12 mouse cellular contexts compared by ENCODE assay signal in the genomic region with DNA sequence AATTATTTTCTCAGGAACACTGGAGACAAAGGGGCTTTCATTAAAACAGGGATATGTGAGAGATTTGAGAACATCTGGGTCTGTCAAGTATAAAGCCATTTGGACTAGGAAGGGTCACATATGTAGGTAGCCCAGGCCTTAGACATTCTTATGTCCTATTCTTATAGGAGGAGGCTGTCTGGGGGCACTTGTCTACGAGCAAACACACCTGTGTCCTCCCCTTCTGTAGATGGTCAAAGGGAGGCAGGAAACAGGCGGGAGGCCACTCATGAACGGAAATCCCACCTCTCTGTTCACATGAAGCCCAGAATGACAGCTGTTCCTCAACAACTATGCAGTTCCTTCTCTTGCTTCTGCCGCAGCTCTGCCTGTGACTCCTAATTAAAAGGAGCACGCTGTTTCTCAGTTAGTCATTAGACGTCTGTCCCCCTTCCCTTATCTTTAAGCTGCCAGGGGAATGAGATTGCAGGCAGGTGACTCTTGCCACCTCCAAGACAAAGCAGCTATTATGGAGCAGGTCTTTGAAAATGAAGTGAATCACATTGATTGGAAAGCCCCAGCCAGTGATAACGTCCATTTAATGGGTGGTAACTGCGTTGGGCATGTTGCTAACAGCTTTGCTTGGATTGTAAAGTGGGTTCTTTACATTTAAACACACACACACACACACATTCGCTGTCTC. TPM values are rescaled to one million over a fixed set of nuclear protein-coding genes. Genes with fewer than 3 reads are reported as not detected.
DNase-seq lines count a peak whose midpoint lies in the region; ATAC-seq lines count a peak whose summit lies in the region.
"Had no signal": no experiment of that assay in that cellular context is flagged by ENCODE, and none has a peak within 500 bp of the region (broad histone marks: within the 10 kb centered on the region; RNA-seq: fewer than 3 reads in every experiment).

No protein-coding gene starts in this region.

- H3K4me3 ChIP-seq in hindbrain, embryonic 13.5 days, result no peak overlapping the region
- no peak overlapping the region for H3K4me3 ChIP-seq in hindbrain, embryonic 16.5 days (ENCODE audit: low read length)
- H3K4me3 ChIP-seq in intestine, embryonic 15.5 days (replicated peaks), result no peak overlapping the region
- no peak overlapping the region for H3K4me3 ChIP-seq in neural tube, embryonic 15.5 days (replicated peaks)
- H3K4me3 ChIP-seq: hindbrain, embryonic 15.5 days; liver, embryonic 13.5 days; midbrain, embryonic 12.5 days had no signal

- H3K4me1 ChIP-seq in hindbrain, embryonic 13.5 days (replicated peaks), result peaks cover 11% of the 10 kb centered on the region
- peaks cover 3% of the 10 kb centered on the region; the same call in 1 of the 2 replicates for H3K4me1 ChIP-seq in hindbrain, embryonic 16.5 days (ENCODE audit: control insufficient read depth, insufficient read depth, low read depth, low read length)
- peaks cover 10% of the 10 kb centered on the region for H3K4me1 ChIP-seq in intestine, embryonic 15.5 days (replicated peaks)
- peaks cover 18% of the 10 kb centered on the region for H3K4me1 ChIP-seq in neural tube, embryonic 15.5 days
- H3K4me1 ChIP-seq: liver, embryonic 13.5 days; midbrain, embryonic 12.5 days had no signal

- peaks cover 7% of the 10 kb centered on the region; the same call in 1 of the 2 replicates for H3K27me3 ChIP-seq in hindbrain, embryonic 13.5 days
- H3K27me3 ChIP-seq in hindbrain, embryonic 16.5 days (replicated peaks; ENCODE audit: control insufficient read depth, insufficient read depth, low read length), result no peaks in the 10 kb centered on the region
- H3K27me3 ChIP-seq in intestine, embryonic 15.5 days (replicated peaks), result no peaks in the 10 kb centered on the region
- H3K27me3 ChIP-seq in neural tube, embryonic 15.5 days (replicated peaks), result peaks cover 7% of the 10 kb centered on the region; the same call in 1 of the 2 replicates

- H3K27ac ChIP-seq in hindbrain, embryonic 13.5 days, result peak overlapping the region; percentile 31; the same call in 1 of the 2 replicates
- no peak overlapping the region for H3K27ac ChIP-seq in hindbrain, embryonic 16.5 days (ENCODE audit: low read depth, low read length)
- peak overlapping the region; percentile 65 for H3K27ac ChIP-seq in intestine, embryonic 15.5 days
- peak overlapping the region; percentile 37; the same call in 1 of the 2 replicates for H3K27ac ChIP-seq in neural tube, embryonic 15.5 days (replicated peaks)
- H3K27ac ChIP-seq: liver, embryonic 13.5 days; midbrain, embryonic 12.5 days had no signal

- WGBS in hindbrain, embryonic 13.5 days, result 70% methylated on average over 9 of the region's 9 CpGs
- WGBS in hindbrain, embryonic 16.5 days, result 67% methylated on average over 9 of the region's 9 CpGs
- 37% methylated on average over 9 of the region's 9 CpGs for WGBS in intestine, embryonic 15.5 days
- 50% methylated on average over 9 of the region's 9 CpGs for WGBS in neural tube, embryonic 15.5 days

- no peak overlapping the region for H3K9ac ChIP-seq in hindbrain, embryonic 13.5 days
- H3K9ac ChIP-seq in hindbrain, embryonic 16.5 days (ENCODE audit: low read depth, low read length), result no peak overlapping the region
- H3K9ac ChIP-seq in intestine, embryonic 15.5 days, result no peak overlapping the region
- no peak overlapping the region for H3K9ac ChIP-seq in neural tube, embryonic 15.5 days (replicated peaks)
- H3K9ac ChIP-seq: hindbrain, embryonic 15.5 days; liver, embryonic 13.5 days; midbrain, embryonic 12.5 days had no signal

- DNase-seq in MN1 (ENCODE audit: low spot score), result peak; percentile 39
- DNase-seq in spleen, adult 12 weeks (ENCODE audit: low spot score), result no peak
- DNase-seq in frontal cortex, postnatal 14 days (ENCODE audit: low spot score in 2 of 2), result no peak
- DNase-seq: thymus, postnatal 14 days had no signal

- H3K4me2 ChIP-seq in hindbrain, embryonic 13.5 days, result no peak overlapping the region
- H3K4me2 ChIP-seq in hindbrain, embryonic 16.5 days (ENCODE audit: low read length), result no peak overlapping the region
- no peak overlapping the region for H3K4me2 ChIP-seq in intestine, embryonic 15.5 days (replicated peaks)
- no peak overlapping the region for H3K4me2 ChIP-seq in neural tube, embryonic 15.5 days
- H3K4me2 ChIP-seq: hindbrain, embryonic 15.5 days; liver, embryonic 13.5 days; midbrain, embryonic 12.5 days had no signal

- ATAC-seq in hindbrain, embryonic 13.5 days (ENCODE audit: low FRiP score), result no peak
- ATAC-seq in hindbrain, embryonic 16.5 days, result no peak
- peak; percentile 64 for ATAC-seq in intestine, embryonic 15.5 days
- ATAC-seq in neural tube, embryonic 15.5 days (ENCODE audit: low FRiP score), result no peak

- H3K9me3 ChIP-seq in hindbrain, embryonic 13.5 days, result no peaks in the 10 kb centered on the region
- H3K9me3 ChIP-seq in hindbrain, embryonic 16.5 days (ENCODE audit: control insufficient read depth, low read length), result no peaks in the 10 kb centered on the region
- no peaks in the 10 kb centered on the region for H3K9me3 ChIP-seq in intestine, embryonic 15.5 days
- no peaks in the 10 kb centered on the region for H3K9me3 ChIP-seq in neural tube, embryonic 15.5 days (replicated peaks)
- H3K9me3 ChIP-seq: hindbrain, embryonic 15.5 days; liver, embryonic 13.5 days; midbrain, embryonic 12.5 days had no signal

- H3K36me3 ChIP-seq in hindbrain, embryonic 13.5 days, result no peaks in the 10 kb centered on the region
- no peaks in the 10 kb centered on the region for H3K36me3 ChIP-seq in hindbrain, embryonic 16.5 days (ENCODE audit: control insufficient read depth, insufficient read depth, low read length)
- no peaks in the 10 kb centered on the region for H3K36me3 ChIP-seq in intestine, embryonic 15.5 days
- H3K36me3 ChIP-seq in neural tube, embryonic 15.5 days, result no peaks in the 10 kb centered on the region
- H3K36me3 ChIP-seq: hindbrain, embryonic 15.5 days; liver, embryonic 13.5 days; midbrain, embryonic 12.5 days had no signal

RNA-seq across cellular contexts. Expression of gene Ccdc190, which starts 11.2 kb away (rescaled TPM):
- polyA plus RNA-seq in hindbrain, embryonic 13.5 days (2015; fragmentation: Nextera tagmentation; extraction: Ambion mirVana), result 1.5 and 2.3 TPM in 2 replicates
- polyA plus RNA-seq in hindbrain, embryonic 16.5 days (2015; fragmentation: Nextera tagmentation; extraction: Ambion mirVana), result 3.2 and 3.9 TPM in 2 replicates
- 0.14 TPM in 1 of 2 replicates, not detected in the other for polyA plus RNA-seq in intestine, embryonic 15.5 days (2015; fragmentation: Nextera tagmentation; extraction: Ambion mirVana)
- polyA plus RNA-seq in neural tube, embryonic 15.5 days (2015; fragmentation: Nextera tagmentation; extraction: Ambion mirVana), result 3.0 and 3.5 TPM in 2 replicates
- polyA plus RNA-seq: kidney, embryonic 14.5 days; liver, embryonic 13.5 days had no signal

RNA-seq across cellular contexts. Expression of gene Hsd17b7, which starts 51.8 kb away (rescaled TPM):
- polyA plus RNA-seq in hindbrain, embryonic 13.5 days (2015; fragmentation: Nextera tagmentation; extraction: Ambion mirVana), result 20.9 and 21.0 TPM in 2 replicates
- polyA plus RNA-seq in hindbrain, embryonic 16.5 days (2015; fragmentation: Nextera tagmentation; extraction: Ambion mirVana), result 26.5 and 33.3 TPM in 2 replicates
- polyA plus RNA-seq in intestine, embryonic 15.5 days (2015; fragmentation: Nextera tagmentation; extraction: Ambion mirVana), result 21.7 and 27.1 TPM in 2 replicates
- 25.6 and 27.5 TPM in 2 replicates for polyA plus RNA-seq in neural tube, embryonic 15.5 days (2015; fragmentation: Nextera tagmentation; extraction: Ambion mirVana)
